Mouse (Mus musculus) kidney, embryonic 14.5 days (tissue): ENCODE data around the gene Gm28048. TPM values are rescaled to one million over a fixed set of nuclear protein-coding genes. Genes with fewer than 3 reads are reported as not detected.

Experiments
- ATAC-seq: fragments of 200-750 bp; cut with Nextera tagmentation; 2 replicates; pipeline ENCODE4 v1.8.0; 2017; ENCODE audit warnings: moderate number of reproducible peaks, mild to moderate bottlenecking, moderate TSS enrichment, moderate library complexity; ENCODE audit not compliant: low FRiP score, low TSS enrichment
- H3K27ac ChIP-seq: fragments of 300-500 bp; sonication (generic); 2 replicates; pipeline ENCODE4 v1.5.1; 2014; ENCODE audit warnings: low read depth, mild to moderate bottlenecking, low read length, moderate library complexity, mixed read lengths
- H3K27me3 ChIP-seq: fragments of 300-500 bp; sonication (generic); 2 replicates; pipeline ENCODE4 v1.6.1; 2014; ENCODE audit warnings: mild to moderate bottlenecking, low read length; ENCODE audit not compliant: control insufficient read depth, insufficient read depth
- H3K36me3 ChIP-seq: fragments of 300-500 bp; sonication (generic); 2 replicates; pipeline ENCODE4 v1.6.1; 2014; ENCODE audit warnings: low read length, mixed read lengths; ENCODE audit not compliant: control insufficient read depth, insufficient read depth
- H3K4me1 ChIP-seq: fragments of 300-500 bp; sonication (generic); 2 replicates; pipeline ENCODE4 v1.6.1; 2014; ENCODE audit warnings: low read length, mixed read lengths; ENCODE audit not compliant: control insufficient read depth, insufficient read depth
- H3K4me2 ChIP-seq: fragments of 300-500 bp; sonication (generic); replicated peaks from 2 replicates; pipeline ENCODE4 v1.6.1; 2014; ENCODE audit warnings: low read depth, mild to moderate bottlenecking, low read length
- H3K4me3 ChIP-seq: fragments of 300-500 bp; sonication (generic); 2 replicates; pipeline ENCODE4 v1.5.1; 2014; ENCODE audit warnings: mild to moderate bottlenecking, low read length
- H3K9ac ChIP-seq: fragments of 300-500 bp; sonication (generic); 2 replicates; pipeline ENCODE4 v1.6.1; 2014; ENCODE audit warnings: low read depth, mild to moderate bottlenecking, low read length, moderate library complexity
- H3K9me3 ChIP-seq: fragments of 300-500 bp; sonication (generic); 2 replicates; pipeline ENCODE4 v1.6.1; 2016; ENCODE audit warnings: low read length; ENCODE audit not compliant: control insufficient read depth
- WGBS: fragments of 180-500 bp; shearing (Covaris S2); extraction: QIAGEN DNeasy Blood & Tissue Kit; methylation state at CpG from one replicate; pipeline ENCODE4 v1.1.7; 2014; 5-methylcytosine and 5-hydroxymethylcytosine counted together
- polyA plus RNA-seq: library from polyadenylated mRNA; unstranded; fragments of >200 nt; fragmentation: Nextera tagmentation; extraction: Ambion mirVana; gene quantifications from 2 replicates; pipeline ENCODE4 v1.2.1, GENCODE M21; 2014

Gm28048 gene
- polyA plus RNA-seq, 1 experiment from 2014 or later: 19.7 TPM

- 63% methylated on average over 2 of the region's 2 CpGs for WGBS
- Histone ChIP-seq H3K4me2 (no peak overlapping the region), H3K4me1 (no peaks in the 10 kb centered on the region), H3K36me3 (no peaks in the 10 kb centered on the region), H3K27ac (no peak overlapping the region), H3K9ac (no peak overlapping the region), H3K27me3 (no peaks in the 10 kb centered on the region), H3K9me3 (no peaks in the 10 kb centered on the region), H3K4me3 (no peak overlapping the region)
- no peak for ATAC-seq
These were observed 42.9 kb downstream of the Gm28048 start for GRCm38 (mm10) chr11:22938983-22939382.

GRCm38 (mm10) chr11:22937716-22938316 lies 44.1 kb downstream of the Gm28048 start:
- Histone ChIP-seq H3K4me2 (no peak overlapping the region), H3K9me3 (no peaks in the 10 kb centered on the region), H3K9ac (no peak overlapping the region), H3K27ac (no peak overlapping the region), H3K4me1 (no peaks in the 10 kb centered on the region), H3K4me3 (no peak overlapping the region), H3K27me3 (no peaks in the 10 kb centered on the region), H3K36me3 (no peaks in the 10 kb centered on the region)
- 94% methylated on average over 4 of the region's 4 CpGs for whole genome bisulfite sequencing
- ATAC-seq: no peak

- no peaks in the 10 kb centered on the region for H3K9me3 ChIP-seq
- ATAC-seq: no peak
- no peak overlapping the region for H3K4me3 ChIP-seq
- H3K9ac ChIP-seq: no peak overlapping the region
- H3K27ac ChIP-seq: no peak overlapping the region
- H3K36me3 ChIP-seq: no peaks in the 10 kb centered on the region
- H3K4me1 ChIP-seq: no peaks in the 10 kb centered on the region
- WGBS: 61% methylated on average over 5 of the region's 5 CpGs
- no peaks in the 10 kb centered on the region for H3K27me3 ChIP-seq
- no peak overlapping the region for H3K4me2 ChIP-seq
These were observed 45.3 kb downstream of the Gm28048 start for GRCm38 (mm10) chr11:22936446-22937125.

- H3K27ac ChIP-seq: no peak overlapping the region
- H3K27me3 ChIP-seq: no peaks in the 10 kb centered on the region
- H3K9me3 ChIP-seq: no peaks in the 10 kb centered on the region
- no peaks in the 10 kb centered on the region for H3K36me3 ChIP-seq
- no peak overlapping the region for H3K9ac ChIP-seq
- ATAC-seq: no peak
- H3K4me2 ChIP-seq: no peak overlapping the region
- peaks cover 5% of the 10 kb centered on the region; the same call in 1 of the 2 replicates for H3K4me1 ChIP-seq
- H3K4me3 ChIP-seq: no peak overlapping the region
These were observed 49.7 kb downstream of the Gm28048 start for GRCm38 (mm10) chr11:22932167-22932566.

GRCm38 (mm10) chr11:22931320-22931905 lies 50.5 kb downstream of the Gm28048 start:
- Histone ChIP-seq H3K4me2 (no peak overlapping the region), H3K27ac (no peak overlapping the region), H3K4me1 (peaks cover 5% of the 10 kb centered on the region; the same call in 1 of the 2 replicates), H3K36me3 (no peaks in the 10 kb centered on the region), H3K9me3 (no peaks in the 10 kb centered on the region), H3K4me3 (no peak overlapping the region), H3K27me3 (no peaks in the 10 kb centered on the region), H3K9ac (no peak overlapping the region)
- WGBS: 92% methylated on average over 2 of the region's 2 CpGs
- no peak for ATAC-seq

- Histone ChIP-seq H3K27me3 (no peaks in the 10 kb centered on the region), H3K9me3 (no peaks in the 10 kb centered on the region), H3K9ac (no peak overlapping the region), H3K36me3 (no peaks in the 10 kb centered on the region), H3K4me1 (peaks cover 5% of the 10 kb centered on the region; the same call in 1 of the 2 replicates), H3K4me3 (no peak overlapping the region), H3K4me2 (no peak overlapping the region), H3K27ac (no peak overlapping the region)
- ATAC-seq: no peak
- 75% methylated on average over 2 of the region's 2 CpGs for WGBS
These were observed 51.8 kb downstream of the Gm28048 start for GRCm38 (mm10) chr11:22930129-22930528.

GRCm38 (mm10) chr11:22928586-22929169 lies 53.2 kb downstream of the Gm28048 start:
- H3K4me1 ChIP-seq: peaks cover 5% of the 10 kb centered on the region; the same call in 1 of the 2 replicates
- no peaks in the 10 kb centered on the region for H3K9me3 ChIP-seq
- H3K9ac ChIP-seq: no peak overlapping the region
- no peak overlapping the region for H3K27ac ChIP-seq
- H3K27me3 ChIP-seq: no peaks in the 10 kb centered on the region
- no peak for ATAC-seq
- no peak overlapping the region for H3K4me2 ChIP-seq
- WGBS: 54% methylated on average over 8 of the region's 8 CpGs
- no peak overlapping the region for H3K4me3 ChIP-seq
- H3K36me3 ChIP-seq: no peaks in the 10 kb centered on the region

GRCm38 (mm10) chr11:22923606-22924005 lies 58.3 kb downstream of the Gm28048 start:
- Histone ChIP-seq H3K27me3 (no peaks in the 10 kb centered on the region), H3K27ac (no peak overlapping the region), H3K9ac (no peak overlapping the region), H3K4me2 (no peak overlapping the region), H3K36me3 (no peaks in the 10 kb centered on the region), H3K4me1 (peaks cover 3% of the 10 kb centered on the region; the same call in 1 of the 2 replicates), H3K4me3 (no peak overlapping the region), H3K9me3 (no peaks in the 10 kb centered on the region)
- ATAC-seq: no peak
- 93% methylated on average over 2 of the region's 2 CpGs for WGBS

- no peaks in the 10 kb centered on the region for H3K9me3 ChIP-seq
These were observed 59.3 kb downstream of the Gm28048 start for GRCm38 (mm10) chr11:22922546-22922945.

More at GRCm38 (mm10) chr11:22922546-22922945, 59.3 kb downstream of the Gm28048 start:
- no peak overlapping the region for H3K9ac ChIP-seq
- H3K4me1 ChIP-seq: no peaks in the 10 kb centered on the region
- ATAC-seq: no peak
- H3K4me3 ChIP-seq: no peak overlapping the region
- H3K27me3 ChIP-seq: no peaks in the 10 kb centered on the region
- no peak overlapping the region for H3K4me2 ChIP-seq
- 76% methylated on average over 2 of the region's 2 CpGs for WGBS
- no peaks in the 10 kb centered on the region for H3K36me3 ChIP-seq
- H3K27ac ChIP-seq: no peak overlapping the region
